Mouse (Mus musculus): ENCODE measurements around the gene Gm4201. TPM values are rescaled to one million over a fixed set of nuclear protein-coding genes. Genes with fewer than 3 reads are reported as not detected.
"Not testable (repeated sequence)": the region's sequence is repeated elsewhere in the genome, so short reads cannot be mapped to it uniquely, and the experiment has no call there.

Gm4201 gene
- total RNA-seq (2014; rRNA removed) (not detected in 2 replicates), polyA plus RNA-seq (2015; fragmentation: Nextera tagmentation; extraction: Ambion mirVana) (not detected in 2 replicates)

DNA sequence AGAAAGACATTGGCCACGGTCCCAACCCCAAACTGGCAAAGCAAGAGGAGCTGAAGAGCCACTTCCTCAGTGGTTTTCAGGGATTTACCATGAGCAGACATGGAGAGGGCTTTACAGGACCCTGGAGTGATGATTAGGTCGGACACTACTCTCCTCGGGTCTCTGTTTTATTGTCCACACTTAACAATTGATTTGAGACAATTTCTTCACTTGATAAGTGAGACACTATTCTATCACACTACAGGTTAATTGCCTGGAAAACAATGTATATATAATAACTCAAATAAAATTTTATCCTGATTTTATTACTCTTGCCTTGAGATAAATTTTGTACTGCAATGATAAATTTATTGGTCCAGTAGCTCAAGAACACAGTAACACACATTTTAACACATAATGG is at the start of gene Gm4201:
TSS of gene Gm4201 (minus strand) at position 101 of the 400 bp plus-strand sequence.
- H3K4me1 ChIP-seq (ENCODE audit: insufficient read depth); H3K4me2 ChIP-seq (ENCODE audit: low read depth): not testable (repeated sequence)

DNA sequence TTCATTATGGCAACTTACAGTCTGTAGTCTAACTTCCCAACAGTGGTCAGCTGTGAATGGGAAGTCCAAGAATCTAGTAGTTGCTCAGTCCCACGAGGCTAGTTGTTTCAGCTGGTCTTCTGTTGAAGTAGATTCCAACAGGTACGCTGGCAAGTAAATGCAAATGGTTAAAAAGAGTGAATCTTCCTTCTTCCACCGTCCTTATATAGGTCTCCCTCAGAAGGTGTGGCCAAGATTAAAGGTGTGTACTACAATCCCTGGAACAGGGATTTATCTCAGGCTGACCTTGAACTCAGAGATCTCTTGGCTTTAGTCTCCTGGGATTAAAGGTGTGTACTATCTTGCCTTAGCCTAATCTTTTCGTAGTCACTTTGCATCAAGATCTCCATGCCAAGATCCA is 22.9 kb upstream of the Gm4201 start, which contains the start of gene Gm4565:
TSS of gene Gm4565 (minus strand) at position 101 of the 400 bp plus-strand sequence.
- not testable (repeated sequence) for H3K36me3 ChIP-seq (ENCODE audit: insufficient read depth); H3K27me3 ChIP-seq (ENCODE audit: insufficient read depth, low read length); H3K4me3 ChIP-seq (ENCODE audit: low read depth, low read length); ATAC-seq; H3K4me1 ChIP-seq (ENCODE audit: insufficient read depth); H3K9ac ChIP-seq; H3K9me3 ChIP-seq (ENCODE audit: low read length); H3K4me2 ChIP-seq (ENCODE audit: low read depth); DNase-seq; H3K27ac ChIP-seq (ENCODE audit: low read depth, low read length)
- 86% methylated on average over 2 of the region's 4 CpGs for WGBS

More for the DNA sequence above, at the start of gene Gm4201:
- not testable (repeated sequence) for DNase-seq; H3K27ac ChIP-seq (ENCODE audit: low read depth, low read length); H3K36me3 ChIP-seq (ENCODE audit: insufficient read depth); H3K27me3 ChIP-seq (ENCODE audit: insufficient read depth, low read length); H3K4me3 ChIP-seq (ENCODE audit: low read depth, low read length); ATAC-seq; H3K9me3 ChIP-seq (ENCODE audit: low read length); H3K9ac ChIP-seq
- no CpG with 5 or more reads among the region's 3 CpGs for WGBS

DNA sequence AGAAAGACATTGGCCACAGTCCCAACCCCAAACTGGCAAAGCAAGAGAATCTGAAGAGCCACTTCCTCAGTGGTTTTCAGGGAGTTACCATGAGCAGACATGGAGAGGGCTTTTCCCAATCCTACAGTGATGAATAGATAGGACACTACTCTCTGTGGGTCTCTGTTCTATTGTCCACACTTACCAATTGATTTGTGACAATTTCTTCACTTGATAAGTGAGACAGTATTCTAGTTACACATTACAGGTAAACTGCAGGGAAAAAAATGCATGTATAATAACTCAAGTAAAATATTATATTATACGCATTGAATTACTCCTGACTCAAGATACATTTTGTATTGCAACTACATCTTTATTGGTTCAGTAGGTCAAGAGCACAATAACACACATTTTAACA is 30.4 kb downstream of the Gm4201 start, which contains the start of gene Gm8677:
TSS of gene Gm8677 (minus strand) at position 101 of the 400 bp plus-strand sequence.
- ATAC-seq; H3K4me1 ChIP-seq (ENCODE audit: insufficient read depth); H3K27me3 ChIP-seq (ENCODE audit: insufficient read depth, low read length); H3K9me3 ChIP-seq (ENCODE audit: low read length); H3K36me3 ChIP-seq (ENCODE audit: insufficient read depth); DNase-seq; H3K4me2 ChIP-seq (ENCODE audit: low read depth); H3K27ac ChIP-seq (ENCODE audit: low read depth, low read length); H3K9ac ChIP-seq; H3K4me3 ChIP-seq (ENCODE audit: low read depth, low read length): not testable (repeated sequence)
- no CpG with 5 or more reads among the region's 1 CpGs for WGBS

GRCm38 (mm10) chr7:22522667-22523066 is 42.5 kb downstream of the Gm4201 start, which contains the start of gene Vmn1r152:
TSS of gene Vmn1r152 (plus strand) at chr7:22522967.
- not testable (repeated sequence) for H3K4me3 ChIP-seq (ENCODE audit: low read depth, low read length); H3K4me2 ChIP-seq (ENCODE audit: low read depth); H3K9ac ChIP-seq; H3K4me1 ChIP-seq (ENCODE audit: insufficient read depth); H3K27me3 ChIP-seq (ENCODE audit: insufficient read depth, low read length); H3K9me3 ChIP-seq (ENCODE audit: low read length); H3K27ac ChIP-seq (ENCODE audit: low read depth, low read length); DNase-seq; ATAC-seq; H3K36me3 ChIP-seq (ENCODE audit: insufficient read depth)
- WGBS, result no CpG with 5 or more reads among the region's 3 CpGs

Other genes with a start within 250 kb of the Gm4201 start
- not detected in 2 replicates for gene Gm4187, start 235.6 kb downstream of the Gm4201 start, total RNA-seq (2014; rRNA removed)
- not detected in 2 replicates for gene Gm4187, start 235.6 kb downstream of the Gm4201 start, polyA plus RNA-seq (2015; fragmentation: Nextera tagmentation; extraction: Ambion mirVana)
- not detected in 2 replicates for gene Gm8660, start 194.3 kb downstream of the Gm4201 start, total RNA-seq (2014; rRNA removed)
- not detected in 2 replicates for gene Gm8660, start 194.3 kb downstream of the Gm4201 start, polyA plus RNA-seq (2015; fragmentation: Nextera tagmentation; extraction: Ambion mirVana)
- not detected in 2 replicates for gene Vmn1r148, start 151.8 kb downstream of the Gm4201 start, total RNA-seq (2014; rRNA removed)
- gene Vmn1r148, start 151.8 kb downstream of the Gm4201 start, polyA plus RNA-seq (2015; fragmentation: Nextera tagmentation; extraction: Ambion mirVana), result not detected in 2 replicates
- gene Vmn1r149, start 127.1 kb downstream of the Gm4201 start, total RNA-seq (2014; rRNA removed), result not detected in 2 replicates
- gene Vmn1r149, start 127.1 kb downstream of the Gm4201 start, polyA plus RNA-seq (2015; fragmentation: Nextera tagmentation; extraction: Ambion mirVana), result not detected in 2 replicates
- gene Gm10665, start 101.3 kb downstream of the Gm4201 start, total RNA-seq (2014; rRNA removed), result not detected in 2 replicates
- gene Gm10665, start 101.3 kb downstream of the Gm4201 start, polyA plus RNA-seq (2015; fragmentation: Nextera tagmentation; extraction: Ambion mirVana), result not detected in 2 replicates
- not detected in 2 replicates for gene Vmn1r151, start 65.7 kb downstream of the Gm4201 start, total RNA-seq (2014; rRNA removed)
- gene Vmn1r151, start 65.7 kb downstream of the Gm4201 start, polyA plus RNA-seq (2015; fragmentation: Nextera tagmentation; extraction: Ambion mirVana), result not detected in 2 replicates
- not detected in 2 replicates for gene Vmn1r152, start 42.4 kb downstream of the Gm4201 start, total RNA-seq (2014; rRNA removed)
- gene Vmn1r152, start 42.4 kb downstream of the Gm4201 start, polyA plus RNA-seq (2015; fragmentation: Nextera tagmentation; extraction: Ambion mirVana), result not detected in 2 replicates
- gene Gm8677, start 30.5 kb downstream of the Gm4201 start, total RNA-seq (2014; rRNA removed), result not detected in 2 replicates
- gene Gm8677, start 30.5 kb downstream of the Gm4201 start, polyA plus RNA-seq (2015; fragmentation: Nextera tagmentation; extraction: Ambion mirVana), result not detected in 2 replicates
- gene Gm4565, start 22.8 kb upstream of the Gm4201 start, total RNA-seq (2014; rRNA removed), result not detected in 2 replicates
- not detected in 2 replicates for gene Gm4565, start 22.8 kb upstream of the Gm4201 start, polyA plus RNA-seq (2015; fragmentation: Nextera tagmentation; extraction: Ambion mirVana)
- not detected in 2 replicates for gene Vmn1r155, start 92.7 kb upstream of the Gm4201 start, total RNA-seq (2014; rRNA removed)
- not detected in 2 replicates for gene Vmn1r155, start 92.7 kb upstream of the Gm4201 start, polyA plus RNA-seq (2015; fragmentation: Nextera tagmentation; extraction: Ambion mirVana)
- not detected in 2 replicates for gene Gm8693, start 127.0 kb upstream of the Gm4201 start, total RNA-seq (2014; rRNA removed)
- gene Gm8693, start 127.0 kb upstream of the Gm4201 start, polyA plus RNA-seq (2015; fragmentation: Nextera tagmentation; extraction: Ambion mirVana), result not detected in 2 replicates
- gene Gm4567, start 154.4 kb upstream of the Gm4201 start, total RNA-seq (2014; rRNA removed), result not detected in 2 replicates
- not detected in 2 replicates for gene Gm4567, start 154.4 kb upstream of the Gm4201 start, polyA plus RNA-seq (2015; fragmentation: Nextera tagmentation; extraction: Ambion mirVana)
- not detected in 2 replicates for gene Vmn1r157, start 196.4 kb upstream of the Gm4201 start, total RNA-seq (2014; rRNA removed)
- gene Vmn1r157, start 196.4 kb upstream of the Gm4201 start, polyA plus RNA-seq (2015; fragmentation: Nextera tagmentation; extraction: Ambion mirVana), result not detected in 2 replicates
- gene Vmn1r158, start 225.4 kb upstream of the Gm4201 start, total RNA-seq (2014; rRNA removed), result not detected in 2 replicates
- gene Vmn1r158, start 225.4 kb upstream of the Gm4201 start, polyA plus RNA-seq (2015; fragmentation: Nextera tagmentation; extraction: Ambion mirVana), result not detected in 2 replicates